Mouse (Mus musculus): Measurements from ENCODE around the gene Hes2. TPM values are rescaled to one million over a fixed set of nuclear protein-coding genes. Genes with fewer than 3 reads are reported as not detected.

The Hes2 gene
- polyA plus RNA-seq, 1 experiment from 2014 or later: not detected

DNA sequence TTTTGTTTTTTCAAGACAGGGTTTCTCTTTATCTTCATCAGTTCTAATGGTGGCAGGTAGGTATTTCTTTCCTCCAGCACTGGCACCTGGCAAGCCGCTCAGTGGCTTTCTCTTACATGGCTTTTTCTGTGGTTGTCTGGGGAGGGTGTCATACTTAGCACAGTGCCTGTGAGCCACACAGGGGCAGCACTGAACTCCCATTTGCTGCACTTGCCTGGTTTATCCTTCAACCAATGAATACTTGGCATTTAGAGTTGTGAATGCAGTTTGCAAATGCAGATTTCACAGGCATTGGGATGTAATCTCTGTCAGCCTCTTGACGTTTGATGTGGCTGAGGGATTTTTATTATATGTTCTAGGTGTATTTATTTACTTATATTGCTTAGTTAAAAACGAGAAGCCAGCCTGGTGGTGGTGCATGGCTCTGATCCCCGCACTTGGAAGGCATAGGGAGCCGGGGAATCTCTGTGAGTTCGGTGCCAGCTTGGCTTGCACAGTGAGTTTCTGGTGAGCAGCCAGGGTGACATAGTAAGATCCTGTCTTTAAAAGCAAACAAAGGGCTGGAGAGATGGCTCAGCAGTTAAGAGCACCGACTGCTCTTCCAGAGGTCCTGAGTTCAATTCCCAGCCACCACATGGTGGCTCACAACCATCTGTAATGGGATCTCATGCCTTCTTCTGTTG, 25.8 kb downstream of the Hes2 start:
- Histone ChIP-seq H3K4me2 (ENCODE audit: low read depth, low read length, severe bottlenecking) (no peak overlapping the region), H3K27me3 (ENCODE audit: control insufficient read depth, insufficient read depth, low read length) (no peaks in the 10 kb centered on the region), H3K9ac (ENCODE audit: low read length) (no peak overlapping the region), H3K4me1 (replicated peaks; ENCODE audit: control insufficient read depth, insufficient read depth, low read length) (peaks cover 11% of the 10 kb centered on the region), H3K36me3 (ENCODE audit: control insufficient read depth, insufficient read depth, low read length) (no peaks in the 10 kb centered on the region; the same call in 1 of the 2 replicates), H3K9me3 (ENCODE audit: control insufficient read depth, low read length) (no peaks in the 10 kb centered on the region), H3K4me3 (ENCODE audit: low read depth, low read length) (no peak overlapping the region), H3K27ac (ENCODE audit: low read depth, low read length) (no peak overlapping the region)
- no peak for ATAC-seq (replicated peaks; ENCODE audit: low FRiP score)
- no peak for DNase-seq (ENCODE audit: low spot score)
- 71% methylated on average over 7 of the region's 7 CpGs for WGBS

DNA sequence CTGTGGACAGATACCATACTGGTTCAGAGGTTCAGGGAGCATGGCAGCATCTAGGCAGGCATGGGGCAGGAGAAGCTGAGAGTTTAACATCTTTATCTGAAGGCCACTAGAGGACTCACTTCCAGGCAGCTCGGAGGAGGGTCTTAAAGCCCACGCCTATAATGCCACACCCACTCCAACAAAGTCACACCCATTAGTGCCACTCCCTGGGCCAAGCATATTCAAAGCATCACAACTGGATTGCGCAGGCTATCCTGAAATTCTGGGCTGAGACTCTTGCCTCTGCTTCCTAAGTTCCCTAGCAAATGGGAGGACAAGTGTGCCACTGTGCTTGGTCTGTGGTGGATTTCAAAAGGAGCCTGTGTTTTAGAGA, 26.5 kb downstream of the Hes2 start:
- peak overlapping the region; percentile 42; the same call in 1 of the 2 replicates for H3K4me2 ChIP-seq (ENCODE audit: low read depth, low read length, severe bottlenecking)
- no peaks in the 10 kb centered on the region for H3K9me3 ChIP-seq (ENCODE audit: control insufficient read depth, low read length)
- no peak overlapping the region for H3K4me3 ChIP-seq (ENCODE audit: low read depth, low read length)
- no peaks in the 10 kb centered on the region; the same call in 1 of the 2 replicates for H3K36me3 ChIP-seq (ENCODE audit: control insufficient read depth, insufficient read depth, low read length)
- no peak overlapping the region for H3K27ac ChIP-seq (ENCODE audit: low read depth, low read length)
- no peaks in the 10 kb centered on the region for H3K27me3 ChIP-seq (ENCODE audit: control insufficient read depth, insufficient read depth, low read length)
- ATAC-seq (replicated peaks; ENCODE audit: low FRiP score) (peak; percentile 55), DNase-seq (ENCODE audit: low spot score) (peak; percentile 64)
- peak overlapping the region; percentile 44; the same call in 1 of the 2 replicates for H3K9ac ChIP-seq (ENCODE audit: low read length)
- H3K4me1 ChIP-seq (replicated peaks; ENCODE audit: control insufficient read depth, insufficient read depth, low read length): peaks cover 11% of the 10 kb centered on the region
- WGBS: 1% methylated on average over 3 of the region's 3 CpGs

DNA sequence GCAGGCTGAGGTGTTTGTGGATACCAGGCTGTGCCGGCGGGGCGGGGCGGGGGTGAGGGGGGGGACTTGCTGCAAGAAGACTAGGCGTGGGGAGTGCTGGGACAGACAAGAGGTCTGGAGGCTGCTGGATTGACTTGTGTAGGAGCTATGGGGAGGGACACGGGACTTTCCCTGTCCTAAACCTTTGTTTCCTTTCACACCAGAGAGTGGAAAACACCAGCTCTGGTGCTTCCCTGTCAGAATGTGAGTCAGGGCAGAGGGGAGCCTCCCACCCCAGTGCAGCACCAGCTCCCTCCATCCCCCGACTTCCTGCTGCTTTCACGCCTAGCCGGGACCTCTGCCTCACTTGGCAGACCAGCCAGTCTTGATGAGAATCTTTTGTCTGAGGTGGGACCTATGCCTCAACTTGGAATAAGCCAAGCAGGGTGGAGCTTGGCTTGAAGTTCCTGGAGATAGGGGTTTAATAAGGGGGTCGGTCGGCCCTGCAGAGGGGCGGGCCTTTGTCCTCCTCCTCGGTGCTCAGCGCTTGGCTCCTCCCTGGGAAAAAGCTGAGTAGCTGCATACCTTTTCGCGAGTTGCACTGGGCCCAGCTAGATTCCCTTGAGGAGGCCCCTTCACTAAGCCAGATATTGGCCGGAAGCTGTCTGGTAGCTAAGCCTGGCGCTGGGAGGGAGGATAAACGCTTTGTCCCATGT, 27.0 kb downstream of the Hes2 start:
- Histone ChIP-seq H3K9me3 (ENCODE audit: control insufficient read depth, low read length) (no peaks in the 10 kb centered on the region), H3K27me3 (ENCODE audit: control insufficient read depth, insufficient read depth, low read length) (no peaks in the 10 kb centered on the region), H3K36me3 (ENCODE audit: control insufficient read depth, insufficient read depth, low read length) (no peaks in the 10 kb centered on the region; the same call in 1 of the 2 replicates), H3K9ac (ENCODE audit: low read length) (peak overlapping the region; percentile 44), H3K4me2 (ENCODE audit: low read depth, low read length, severe bottlenecking) (peak overlapping the region; percentile 42), H3K27ac (ENCODE audit: low read depth, low read length) (peak overlapping the region; percentile 37; the same call in 1 of the 2 replicates), H3K4me1 (replicated peaks; ENCODE audit: control insufficient read depth, insufficient read depth, low read length) (peaks cover 11% of the 10 kb centered on the region), H3K4me3 (ENCODE audit: low read depth, low read length) (no peak overlapping the region)
- DNase-seq (ENCODE audit: low spot score) (peak; percentile 70), ATAC-seq (replicated peaks; ENCODE audit: low FRiP score) (peak; percentile 74)
- WGBS: 5% methylated on average over 19 of the region's 19 CpGs

DNA sequence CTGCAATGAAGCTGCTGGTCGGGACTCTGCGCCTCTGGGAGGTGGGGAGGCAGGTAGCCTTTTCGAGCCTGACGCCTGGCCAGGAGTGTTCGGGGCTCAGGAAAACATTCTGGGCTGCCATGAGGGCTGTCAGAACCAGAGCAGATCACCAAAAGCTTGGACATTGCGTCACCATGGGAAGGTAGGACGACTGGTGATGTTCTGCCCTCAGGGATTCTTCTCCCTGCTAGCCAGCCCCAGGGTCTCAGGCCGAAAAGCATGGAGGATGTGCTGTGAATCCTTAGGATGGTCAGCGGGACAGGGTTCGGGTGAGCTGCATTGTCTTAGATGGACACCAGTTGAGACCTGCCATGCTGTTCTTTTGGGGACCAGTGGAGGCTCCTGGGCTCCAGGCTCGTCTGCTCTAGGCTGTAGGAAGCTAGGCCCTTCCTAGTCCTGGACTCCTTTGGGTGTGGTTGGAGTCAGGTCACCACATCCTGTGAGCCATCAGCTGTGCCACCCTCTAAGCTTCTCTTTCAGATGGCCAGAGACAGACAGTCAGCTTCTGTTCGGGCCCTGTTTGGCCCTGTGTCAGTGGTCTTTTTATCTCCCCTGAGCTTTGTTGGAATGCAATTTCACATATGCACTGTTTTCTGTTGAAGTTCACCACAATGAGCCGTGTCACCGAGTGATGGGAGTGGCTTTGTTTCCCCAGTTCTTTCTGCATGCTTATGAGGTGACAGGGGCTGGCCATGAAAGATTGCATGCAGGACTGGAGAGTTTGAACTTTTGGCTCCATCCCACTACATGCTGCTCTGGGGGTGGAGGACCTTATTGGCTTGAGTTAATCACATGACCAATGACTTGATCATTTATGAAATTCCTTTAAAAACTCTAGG, 27.8 kb downstream of the Hes2 start:
- Histone ChIP-seq H3K27ac (ENCODE audit: low read depth, low read length) (peak overlapping the region; percentile 37; the same call in 1 of the 2 replicates), H3K27me3 (ENCODE audit: control insufficient read depth, insufficient read depth, low read length) (no peaks in the 10 kb centered on the region), H3K4me1 (replicated peaks; ENCODE audit: control insufficient read depth, insufficient read depth, low read length) (peaks cover 11% of the 10 kb centered on the region), H3K9me3 (ENCODE audit: control insufficient read depth, low read length) (no peaks in the 10 kb centered on the region), H3K9ac (ENCODE audit: low read length) (peak overlapping the region; percentile 44; the same call in 1 of the 2 replicates), H3K36me3 (ENCODE audit: control insufficient read depth, insufficient read depth, low read length) (no peaks in the 10 kb centered on the region; the same call in 1 of the 2 replicates), H3K4me3 (ENCODE audit: low read depth, low read length) (no peak overlapping the region), H3K4me2 (ENCODE audit: low read depth, low read length, severe bottlenecking) (peak overlapping the region; percentile 42)
- no peak for DNase-seq (ENCODE audit: low spot score)
- ATAC-seq (replicated peaks; ENCODE audit: low FRiP score): no peak
- 41% methylated on average over 14 of the region's 14 CpGs for WGBS

DNA sequence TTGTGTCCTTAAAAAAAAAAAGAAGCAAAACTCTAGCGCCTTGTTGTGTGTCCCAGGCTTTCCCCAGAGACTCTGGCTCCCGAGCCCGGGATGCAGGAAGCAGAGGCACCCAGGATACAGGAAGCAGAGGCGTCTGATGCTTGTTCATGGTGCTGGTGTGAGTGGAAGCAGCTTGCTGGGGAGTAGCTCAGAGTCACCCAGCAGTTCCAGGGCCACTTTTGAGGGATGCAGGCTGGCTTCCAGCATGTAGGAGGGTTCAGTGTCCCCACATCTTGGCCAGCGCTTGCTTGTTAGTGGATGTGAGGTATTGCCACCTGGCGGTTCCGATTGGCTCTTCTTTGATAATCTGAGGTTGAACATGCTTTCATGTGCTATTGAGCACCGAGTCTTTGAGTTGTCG, 28.5 kb downstream of the Hes2 start:
- H3K9me3 ChIP-seq (ENCODE audit: control insufficient read depth, low read length): no peaks in the 10 kb centered on the region
- no peak for ATAC-seq (replicated peaks; ENCODE audit: low FRiP score)
- no peak for DNase-seq (ENCODE audit: low spot score)
- H3K4me3 ChIP-seq (ENCODE audit: low read depth, low read length): no peak overlapping the region
- H3K4me2 ChIP-seq (ENCODE audit: low read depth, low read length, severe bottlenecking): no peak overlapping the region
- H3K4me1 ChIP-seq (replicated peaks; ENCODE audit: control insufficient read depth, insufficient read depth, low read length): peaks cover 11% of the 10 kb centered on the region
- WGBS: 85% methylated on average over 9 of the region's 9 CpGs
- no peak overlapping the region for H3K27ac ChIP-seq (ENCODE audit: low read depth, low read length)
- H3K36me3 ChIP-seq (ENCODE audit: control insufficient read depth, insufficient read depth, low read length): no peaks in the 10 kb centered on the region; the same call in 1 of the 2 replicates
- H3K9ac ChIP-seq (ENCODE audit: low read length): no peak overlapping the region
- H3K27me3 ChIP-seq (ENCODE audit: control insufficient read depth, insufficient read depth, low read length): no peaks in the 10 kb centered on the region

DNA sequence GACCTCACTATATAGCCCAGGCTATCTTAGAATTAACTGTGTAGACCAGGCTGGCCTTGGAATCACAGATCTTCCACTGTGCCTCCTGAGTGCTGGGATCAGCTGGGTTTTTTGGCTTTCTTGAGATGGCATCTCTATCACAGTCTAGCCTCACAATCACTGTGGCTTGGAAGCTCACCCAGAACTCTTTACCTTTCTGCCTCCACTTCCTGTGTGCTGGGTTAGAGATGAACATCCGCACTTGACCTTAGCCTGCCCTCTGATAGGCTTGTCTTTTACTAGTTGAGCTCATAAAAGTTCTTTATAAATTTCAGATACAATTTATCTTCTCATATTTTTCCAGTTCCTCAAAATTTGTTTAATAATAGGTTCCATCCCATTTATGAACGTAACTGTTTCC, 30.0 kb downstream of the Hes2 start:
- DNase-seq (ENCODE audit: low spot score) (no peak), ATAC-seq (replicated peaks; ENCODE audit: low FRiP score) (no peak)
- Histone ChIP-seq H3K36me3 (ENCODE audit: control insufficient read depth, insufficient read depth, low read length) (no peaks in the 10 kb centered on the region), H3K4me1 (replicated peaks; ENCODE audit: control insufficient read depth, insufficient read depth, low read length) (peaks cover 11% of the 10 kb centered on the region), H3K4me2 (ENCODE audit: low read depth, low read length, severe bottlenecking) (no peak overlapping the region), H3K9ac (ENCODE audit: low read length) (no peak overlapping the region), H3K9me3 (ENCODE audit: control insufficient read depth, low read length) (no peaks in the 10 kb centered on the region), H3K27me3 (ENCODE audit: control insufficient read depth, insufficient read depth, low read length) (no peaks in the 10 kb centered on the region), H3K4me3 (ENCODE audit: low read depth, low read length) (no peak overlapping the region), H3K27ac (ENCODE audit: low read depth, low read length) (no peak overlapping the region)
- WGBS: 93% methylated on average over 2 of the region's 2 CpGs

DNA sequence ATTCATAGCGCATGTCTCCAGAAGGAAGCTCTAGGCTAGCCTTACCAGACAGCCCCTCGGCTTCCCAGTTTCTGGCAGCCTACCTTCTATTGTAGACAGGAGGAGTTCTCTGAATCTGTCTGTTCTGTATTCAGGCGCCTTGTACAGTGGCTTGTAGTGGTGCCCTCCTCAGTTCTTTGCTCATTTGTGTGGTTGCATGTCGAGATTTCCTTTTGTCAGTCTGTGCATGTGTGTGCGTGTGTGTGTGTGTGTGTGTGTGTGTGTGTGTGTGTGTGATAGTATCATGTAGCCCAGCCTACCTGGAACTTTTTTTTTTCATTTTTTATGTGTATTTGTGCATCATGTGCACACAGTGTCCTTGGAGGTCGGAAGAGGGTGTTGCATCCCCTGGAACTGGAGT, 30.4 kb downstream of the Hes2 start:
- no peaks in the 10 kb centered on the region for H3K27me3 ChIP-seq (ENCODE audit: control insufficient read depth, insufficient read depth, low read length)
- WGBS: 86% methylated on average over 6 of the region's 6 CpGs
- no peak for DNase-seq (ENCODE audit: low spot score)
- H3K4me1 ChIP-seq (replicated peaks; ENCODE audit: control insufficient read depth, insufficient read depth, low read length): peaks cover 11% of the 10 kb centered on the region
- H3K36me3 ChIP-seq (ENCODE audit: control insufficient read depth, insufficient read depth, low read length): no peaks in the 10 kb centered on the region
- H3K4me2 ChIP-seq (ENCODE audit: low read depth, low read length, severe bottlenecking): no peak overlapping the region
- no peak for ATAC-seq (replicated peaks; ENCODE audit: low FRiP score)
- no peak overlapping the region for H3K9ac ChIP-seq (ENCODE audit: low read length)
- H3K9me3 ChIP-seq (ENCODE audit: control insufficient read depth, low read length): no peaks in the 10 kb centered on the region
- no peak overlapping the region for H3K4me3 ChIP-seq (ENCODE audit: low read depth, low read length)
- H3K27ac ChIP-seq (ENCODE audit: low read depth, low read length): no peak overlapping the region

DNA sequence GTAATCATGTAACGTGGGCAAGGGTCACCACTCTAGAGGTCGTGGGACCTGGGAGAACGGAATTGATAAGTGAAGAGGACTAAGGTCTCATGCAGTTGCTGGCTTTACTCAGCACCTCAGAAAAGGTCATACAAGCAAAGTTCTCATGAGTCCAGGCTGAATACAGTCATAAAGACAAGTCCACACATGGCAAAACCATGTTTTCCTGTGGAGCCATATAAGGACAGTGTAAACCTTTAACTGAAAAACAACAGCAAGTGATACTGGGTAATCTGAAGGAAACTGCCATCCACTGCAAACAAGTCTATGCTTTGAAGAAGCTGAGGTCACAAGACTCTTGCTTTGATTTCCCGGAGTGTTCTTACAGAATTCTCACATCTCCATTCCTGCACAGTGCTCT, 31.0 kb downstream of the Hes2 start:
- Histone ChIP-seq H3K9ac (ENCODE audit: low read length) (no peak overlapping the region), H3K27ac (ENCODE audit: low read depth, low read length) (no peak overlapping the region), H3K4me1 (replicated peaks; ENCODE audit: control insufficient read depth, insufficient read depth, low read length) (peaks cover 11% of the 10 kb centered on the region), H3K4me2 (ENCODE audit: low read depth, low read length, severe bottlenecking) (no peak overlapping the region), H3K27me3 (ENCODE audit: control insufficient read depth, insufficient read depth, low read length) (no peaks in the 10 kb centered on the region), H3K9me3 (ENCODE audit: control insufficient read depth, low read length) (no peaks in the 10 kb centered on the region), H3K4me3 (ENCODE audit: low read depth, low read length) (no peak overlapping the region), H3K36me3 (ENCODE audit: control insufficient read depth, insufficient read depth, low read length) (no peaks in the 10 kb centered on the region)
- no peak for ATAC-seq (replicated peaks; ENCODE audit: low FRiP score)
- WGBS: 89% methylated on average over 4 of the region's 4 CpGs
- DNase-seq (ENCODE audit: low spot score): no peak

Measured in forebrain, embryonic 11.5 days (tissue).